Mouse (Mus musculus) layer of hippocampus, adult 11-12 months (tissue): ENCODE data around the gene Rin3.
A peak's percentile ranks its signal among the peaks of the same experiment; 100 is the strongest.

ENCODE experiments used
- DNase-seq: peaks from one replicate; pipeline ENCODE4 v3.0.0; 2022; ENCODE audit warnings: low spot score

The Rin3 gene

DNA sequence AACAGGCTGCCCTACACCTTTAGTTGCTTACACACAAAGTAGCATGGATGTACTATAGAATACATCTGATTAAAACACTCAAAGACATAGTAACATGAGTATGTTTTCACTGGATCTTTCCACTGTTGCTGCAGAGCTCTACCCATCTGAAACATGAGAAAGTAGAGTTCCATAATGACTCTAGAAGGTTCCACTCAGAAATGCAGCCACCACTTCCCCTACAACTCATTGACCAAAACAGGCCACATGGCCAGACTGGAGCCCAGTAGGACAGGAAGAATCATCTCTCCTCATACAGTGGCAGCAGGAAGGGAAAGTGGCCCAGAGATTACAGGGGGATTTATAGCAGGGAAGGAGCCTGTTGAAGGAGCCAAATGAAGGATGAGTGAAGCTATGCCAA, 47.9 kb downstream of the Rin3 start:
- no peak for DNase-seq

DNA sequence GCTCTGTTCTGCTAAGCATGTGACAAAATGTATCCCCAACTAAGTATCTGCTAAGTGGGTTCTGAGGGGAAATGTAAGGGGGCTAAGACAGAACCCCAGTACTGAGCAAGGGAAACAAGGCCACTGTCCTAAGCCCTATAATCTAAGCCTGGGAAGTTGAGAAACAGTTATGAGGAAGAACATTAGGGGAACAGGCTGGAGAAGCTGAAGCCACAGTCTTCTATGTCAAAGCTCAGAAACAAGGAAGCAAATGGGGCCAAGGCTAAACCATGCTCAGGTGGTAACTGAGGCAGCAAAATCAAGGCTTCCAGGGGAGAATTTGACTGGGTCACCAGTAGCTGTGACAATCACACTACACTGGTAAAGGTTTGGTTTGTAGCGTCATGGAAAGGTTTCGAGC, 50.3 kb downstream of the Rin3 start:
- DNase-seq, result no peak

DNA sequence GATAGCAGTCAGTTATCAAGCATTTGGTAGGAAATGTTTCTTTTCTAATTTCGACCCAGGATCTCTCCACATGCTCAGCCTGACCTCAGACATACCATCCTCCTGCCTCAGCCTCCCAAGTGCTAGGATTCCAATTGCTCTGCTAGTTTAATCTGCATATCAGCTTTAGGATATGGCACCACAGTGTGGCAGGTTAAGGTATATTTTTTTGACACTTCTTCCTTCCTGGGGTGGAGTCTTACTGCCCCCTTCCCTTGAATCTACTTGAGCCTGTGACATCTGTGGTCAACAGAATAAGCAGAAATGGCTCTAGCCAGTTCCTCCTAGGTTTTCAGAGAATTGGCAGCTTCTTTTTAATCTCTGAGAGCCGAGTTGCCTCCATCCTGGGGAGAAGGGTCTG, 56.2 kb downstream of the Rin3 start:
- DNase-seq, result peak; percentile 18

DNA sequence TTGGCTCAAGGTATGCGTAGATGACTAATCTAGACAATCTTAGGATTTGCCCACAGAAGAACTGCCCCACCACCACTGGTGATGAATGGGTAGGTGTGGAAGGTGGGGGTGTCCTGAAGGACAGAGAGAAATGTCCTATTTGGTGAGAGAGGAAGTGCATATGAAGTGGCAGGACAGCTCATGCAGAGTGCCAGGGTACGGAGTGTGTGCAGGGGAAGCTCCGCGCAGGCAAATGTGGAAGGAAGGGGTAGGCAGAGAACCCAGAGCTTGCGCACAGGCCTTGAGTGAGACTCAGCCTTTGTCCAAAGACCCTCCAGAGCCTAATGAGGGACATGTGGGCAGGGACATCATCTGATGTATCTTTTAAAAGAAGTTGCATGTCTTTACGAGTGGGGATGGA, 57.6 kb downstream of the Rin3 start:
- DNase-seq, result no peak

DNA sequence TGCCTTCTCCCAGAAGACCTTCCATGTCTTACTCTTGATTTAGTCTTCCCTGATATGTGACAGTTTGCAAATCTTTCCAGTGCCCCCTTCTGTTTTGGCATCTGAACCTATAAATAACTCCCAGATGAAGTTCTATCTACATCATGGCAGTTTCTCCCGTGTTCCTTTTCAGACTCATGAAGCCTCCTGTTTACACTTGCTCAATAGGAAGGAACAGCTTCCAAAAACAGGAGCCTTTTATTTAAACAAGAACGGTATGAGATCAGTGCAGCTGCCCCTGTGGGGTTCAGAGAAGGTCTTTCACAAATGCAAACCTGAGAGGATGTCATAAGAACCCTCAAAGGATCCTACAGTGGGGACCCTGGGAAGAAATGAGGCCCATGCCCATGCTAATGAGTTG, 59.3 kb downstream of the Rin3 start:
- no peak for DNase-seq

DNA sequence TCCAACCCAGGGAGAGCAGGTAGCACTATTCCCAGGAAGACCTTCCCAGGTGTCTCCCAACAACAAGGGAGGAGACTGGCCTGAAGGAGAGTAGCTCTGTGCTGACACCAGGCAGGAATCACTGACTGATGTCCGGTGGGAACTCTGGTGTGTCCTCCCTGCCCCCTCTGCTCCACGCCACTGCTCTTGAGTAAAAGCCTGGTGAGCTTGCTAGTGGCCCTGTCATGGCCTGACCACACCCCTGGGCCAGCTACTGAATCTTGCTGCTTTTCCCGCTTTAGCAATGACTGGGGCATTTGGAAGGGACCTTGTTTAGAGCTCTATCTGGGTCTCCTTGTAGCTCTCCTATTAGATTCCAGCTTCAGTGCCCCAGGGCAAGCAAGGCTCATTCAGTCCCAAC, 59.8 kb downstream of the Rin3 start:
- DNase-seq, result no peak

DNA sequence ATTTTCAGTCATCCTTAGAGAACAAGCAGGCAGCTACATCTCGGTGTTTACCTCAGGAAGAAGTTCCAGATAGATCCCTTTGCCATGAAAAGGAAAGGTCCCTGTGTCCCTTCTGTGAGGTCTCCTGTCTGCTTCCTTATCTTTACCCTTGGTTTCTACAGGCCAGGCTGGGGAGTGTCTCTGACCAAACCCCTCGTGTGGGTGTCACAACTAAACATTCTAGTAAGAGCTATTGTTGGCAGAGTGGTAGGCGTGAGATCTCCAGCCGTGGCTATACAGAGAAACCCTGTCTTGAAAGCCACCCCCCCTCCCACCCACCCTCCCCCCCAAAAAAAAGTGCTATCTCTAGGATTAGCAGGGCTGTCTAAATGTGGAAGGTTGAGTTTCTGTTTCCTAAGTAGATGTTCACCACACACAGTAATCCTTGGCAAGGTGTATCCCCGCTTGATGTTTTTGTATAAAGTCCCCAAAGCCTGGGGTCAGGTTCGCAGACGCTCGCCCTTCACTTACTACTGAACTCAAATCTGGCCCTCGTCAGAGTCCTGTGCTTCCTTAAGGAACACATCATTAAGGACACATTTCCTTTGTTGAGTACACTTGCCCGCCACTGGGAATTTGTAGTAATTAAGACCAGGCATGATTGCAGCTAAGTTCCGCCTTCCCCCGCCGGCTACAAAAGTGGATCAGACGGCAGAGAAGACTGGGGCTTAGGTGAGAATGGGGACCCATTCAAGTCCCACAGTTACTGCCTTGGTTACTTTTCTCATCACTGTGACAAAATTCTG, 62.4 kb downstream of the Rin3 start:
- DNase-seq, result no peak

DNA sequence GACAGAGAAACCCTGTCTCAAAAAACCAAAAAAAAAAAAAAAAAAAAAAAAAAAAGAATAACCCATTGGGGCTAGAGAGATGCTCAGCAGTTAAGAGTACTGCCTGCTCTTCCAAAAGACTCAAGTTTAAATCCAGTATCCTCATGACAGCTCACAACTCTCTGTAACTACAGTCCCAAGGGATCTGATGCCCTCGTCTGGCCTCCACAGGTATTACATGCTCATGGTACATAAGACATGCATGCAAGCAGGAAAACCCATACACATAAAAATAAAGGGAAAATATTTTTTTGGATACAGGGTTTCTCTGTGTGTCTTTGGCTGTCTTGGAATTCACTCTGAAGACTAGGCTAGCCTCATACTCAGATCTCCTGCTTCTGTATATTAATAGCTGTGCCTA, 63.7 kb downstream of the Rin3 start:
- peak; percentile 60 for DNase-seq

DNA sequence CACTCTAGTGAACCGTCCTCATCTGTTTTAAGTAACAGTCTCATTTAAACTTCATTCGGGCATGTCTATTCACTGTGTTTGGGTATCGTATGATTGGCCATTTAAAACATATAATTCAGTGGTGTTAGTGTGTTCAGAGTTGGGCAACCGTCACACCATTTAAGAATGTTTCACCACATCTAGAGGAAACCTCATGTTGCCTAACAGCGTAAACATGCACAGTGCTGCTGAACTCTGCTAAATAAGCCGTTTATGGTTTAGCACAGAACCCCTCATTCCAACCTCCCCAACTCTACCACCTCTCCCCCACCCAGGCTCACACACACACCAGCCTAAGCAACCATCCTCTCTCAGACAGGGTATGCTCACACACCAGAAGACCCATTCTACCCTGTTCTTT, 65.6 kb downstream of the Rin3 start:
- DNase-seq, result no peak

DNA sequence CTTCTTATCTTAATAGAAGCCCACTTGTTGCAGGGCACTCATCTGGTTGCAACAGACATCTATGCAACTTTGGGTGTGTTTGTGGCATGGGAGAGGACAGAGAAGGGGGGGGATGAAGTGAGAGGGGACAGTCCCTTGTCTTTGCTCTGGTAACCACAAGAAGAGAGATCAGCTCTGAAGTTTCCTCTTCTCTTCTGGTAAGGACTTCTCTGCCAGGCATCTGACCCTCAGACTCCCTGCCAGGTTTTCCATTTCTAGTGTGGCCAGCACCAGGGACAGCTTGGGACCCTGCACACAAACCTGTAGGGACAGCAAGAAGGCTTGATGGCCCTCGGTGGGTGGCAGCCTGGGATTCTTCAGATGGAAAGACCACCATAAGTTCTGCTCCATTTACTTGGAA, 68.1 kb downstream of the Rin3 start:
- no peak for DNase-seq

DNA sequence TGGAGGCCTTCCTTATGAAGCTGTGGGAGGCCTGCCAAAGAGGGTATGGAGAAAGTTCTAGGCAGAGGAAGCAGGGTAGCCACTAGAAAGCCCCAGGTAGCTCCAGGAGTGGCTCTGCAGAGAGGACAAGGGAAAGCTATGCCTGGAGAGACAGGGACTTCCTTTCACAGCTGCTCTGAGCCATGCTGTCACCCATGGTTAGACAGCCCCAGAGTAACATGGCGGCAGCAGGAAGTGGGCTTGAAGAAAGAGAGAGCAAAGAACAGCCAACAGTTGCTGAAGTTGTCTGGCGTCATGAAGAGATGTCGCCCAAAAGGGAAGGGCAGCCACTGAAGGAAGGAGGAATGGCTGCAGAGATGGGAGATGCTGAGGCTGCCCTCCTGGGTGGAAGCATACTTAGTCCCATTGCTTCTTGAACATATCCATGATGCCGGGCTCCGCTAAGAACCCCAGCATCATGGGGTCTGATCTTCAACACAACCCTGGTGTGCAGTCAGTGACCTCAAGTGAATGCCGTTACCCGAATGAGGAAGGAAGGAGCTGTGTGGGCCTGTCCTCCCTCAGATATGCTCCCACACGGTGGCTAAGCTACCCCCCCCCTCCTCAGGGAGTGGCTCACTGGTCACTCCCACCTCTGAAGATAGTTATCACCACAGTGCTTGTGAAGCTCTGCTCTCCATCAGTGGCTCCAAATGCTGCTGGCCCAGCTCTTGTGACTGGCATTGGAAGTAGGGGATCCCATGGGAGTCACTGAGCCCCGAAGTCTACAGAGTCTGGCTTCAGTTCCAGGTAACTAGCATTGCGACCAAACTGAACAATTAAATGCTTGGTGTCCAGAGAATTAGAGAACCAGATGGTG, 71.5 kb downstream of the Rin3 start:
- no peak for DNase-seq

DNA sequence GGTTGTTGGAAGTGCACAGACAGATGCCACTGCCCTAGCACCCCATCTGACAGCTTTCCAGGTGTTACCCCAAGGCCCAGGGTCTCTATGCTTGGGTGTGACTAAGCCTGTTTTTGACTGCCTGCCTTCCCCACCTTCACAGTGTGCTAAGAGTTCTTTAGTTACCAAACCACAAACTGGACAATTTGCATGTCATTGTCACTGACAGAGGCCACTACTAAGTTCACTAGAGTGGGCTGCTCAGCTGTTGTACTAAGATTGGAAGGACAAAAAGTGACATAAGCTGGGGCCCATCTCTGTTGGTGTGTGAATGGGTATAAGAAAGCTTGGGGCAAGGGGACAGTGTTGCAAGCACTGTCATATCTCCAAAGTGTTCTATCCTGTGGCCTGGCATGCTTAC, 72.9 kb downstream of the Rin3 start:
- DNase-seq, result no peak

DNA sequence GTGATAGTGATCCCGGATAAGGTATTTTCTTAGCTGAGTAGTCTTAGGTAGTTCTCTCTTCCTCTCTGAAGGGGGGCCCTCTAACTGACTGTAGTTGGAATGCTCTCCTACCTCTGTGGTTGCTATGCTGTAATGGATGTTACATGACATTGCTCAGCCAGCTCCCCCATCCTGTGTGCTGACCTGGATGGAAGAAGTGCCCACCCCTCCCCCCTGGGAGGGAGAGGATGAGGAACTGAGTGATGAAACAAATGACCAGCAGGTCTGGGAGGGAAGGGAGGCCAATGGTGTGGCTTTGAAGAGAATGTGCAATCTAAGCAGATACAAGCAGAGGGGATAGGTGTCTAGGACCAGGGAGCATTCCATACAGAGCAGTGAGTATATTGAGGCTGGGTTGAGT, 73.9 kb downstream of the Rin3 start:
- no peak for DNase-seq

DNA sequence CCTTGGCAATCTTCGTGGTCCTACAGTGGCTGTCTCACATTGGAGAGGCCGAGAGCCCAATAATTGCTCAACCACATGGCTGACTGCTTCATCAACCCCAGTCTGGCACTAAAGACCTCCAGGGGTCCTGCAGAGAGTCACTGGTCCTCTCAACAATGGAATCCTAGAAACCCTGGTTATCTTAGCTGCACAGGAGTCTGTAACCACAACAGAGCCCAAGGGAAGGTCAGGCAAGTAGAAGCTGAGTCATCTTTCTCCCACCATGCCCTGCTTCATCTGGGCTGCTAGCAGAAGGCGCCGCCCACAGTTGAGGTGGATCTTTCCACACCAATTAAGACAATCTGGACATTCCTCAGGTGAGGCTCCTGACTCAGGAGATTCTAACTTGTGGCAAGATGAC, 76.5 kb downstream of the Rin3 start:
- DNase-seq, result no peak

DNA sequence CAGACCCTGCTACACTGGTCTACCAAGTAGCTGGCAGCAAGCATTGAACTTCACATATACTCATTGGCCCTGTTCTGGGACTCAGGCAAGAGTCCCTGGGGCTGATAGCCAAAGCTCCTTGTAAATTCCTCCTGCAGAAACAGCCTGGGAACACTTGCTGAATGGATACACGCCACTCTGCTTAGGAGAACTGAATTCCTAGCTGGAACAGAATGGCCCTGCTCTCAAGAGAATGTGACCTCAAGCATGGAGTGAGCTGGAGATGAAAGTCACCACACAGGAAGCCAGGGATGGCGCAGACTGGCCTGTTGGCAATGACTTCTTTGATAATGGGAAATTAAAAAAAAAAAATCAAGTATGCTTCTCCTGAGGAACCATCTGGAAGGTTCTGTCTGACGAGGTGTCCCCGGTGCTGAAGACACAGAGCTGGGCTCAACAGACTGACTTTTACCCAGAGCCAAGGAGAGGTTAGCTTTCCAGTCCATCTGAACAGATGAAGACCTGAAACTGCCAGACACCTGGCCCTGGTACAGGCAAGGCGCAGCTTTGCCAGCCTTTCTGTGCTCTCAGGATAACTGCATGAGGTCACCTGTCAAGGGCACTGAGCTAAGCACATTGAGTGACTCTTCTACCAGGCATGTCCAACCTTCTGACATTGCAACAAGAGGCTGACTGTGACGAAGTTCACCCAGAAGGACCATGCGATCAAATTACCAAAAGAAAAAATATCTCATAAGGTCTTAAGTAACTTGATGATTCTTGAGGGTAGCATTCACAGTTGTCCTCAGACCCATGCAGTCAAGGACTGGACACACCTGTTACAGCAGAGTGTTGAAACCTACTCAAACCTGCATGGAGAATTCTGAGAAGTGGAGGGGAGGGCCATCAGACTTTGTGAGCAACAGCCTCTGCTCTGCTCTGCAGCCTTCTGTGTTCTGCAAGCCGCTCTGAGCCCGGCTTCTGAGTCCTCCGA, 78.6 kb downstream of the Rin3 start:
- DNase-seq, result no peak

DNA sequence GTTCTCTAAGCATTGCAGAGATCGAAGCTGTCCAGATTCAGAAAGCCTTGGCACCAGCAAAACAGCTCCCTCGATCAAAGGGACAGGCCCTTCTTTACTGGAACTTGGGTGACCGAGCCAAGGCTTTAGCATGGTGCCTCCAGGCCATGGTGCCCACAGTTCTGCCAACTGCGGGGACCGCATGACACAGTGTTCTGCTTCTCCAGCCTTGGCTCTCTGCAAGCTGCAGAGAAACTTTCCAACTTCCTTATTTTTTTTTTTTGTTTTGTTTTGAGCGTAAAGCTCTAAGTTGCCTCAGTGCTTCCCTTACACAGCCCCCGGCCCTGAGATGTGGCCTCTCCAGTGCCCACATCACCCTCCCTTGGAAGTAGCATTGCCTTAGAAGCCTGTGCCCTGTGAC, 82.2 kb downstream of the Rin3 start:
- peak; percentile 39 for DNase-seq

DNA sequence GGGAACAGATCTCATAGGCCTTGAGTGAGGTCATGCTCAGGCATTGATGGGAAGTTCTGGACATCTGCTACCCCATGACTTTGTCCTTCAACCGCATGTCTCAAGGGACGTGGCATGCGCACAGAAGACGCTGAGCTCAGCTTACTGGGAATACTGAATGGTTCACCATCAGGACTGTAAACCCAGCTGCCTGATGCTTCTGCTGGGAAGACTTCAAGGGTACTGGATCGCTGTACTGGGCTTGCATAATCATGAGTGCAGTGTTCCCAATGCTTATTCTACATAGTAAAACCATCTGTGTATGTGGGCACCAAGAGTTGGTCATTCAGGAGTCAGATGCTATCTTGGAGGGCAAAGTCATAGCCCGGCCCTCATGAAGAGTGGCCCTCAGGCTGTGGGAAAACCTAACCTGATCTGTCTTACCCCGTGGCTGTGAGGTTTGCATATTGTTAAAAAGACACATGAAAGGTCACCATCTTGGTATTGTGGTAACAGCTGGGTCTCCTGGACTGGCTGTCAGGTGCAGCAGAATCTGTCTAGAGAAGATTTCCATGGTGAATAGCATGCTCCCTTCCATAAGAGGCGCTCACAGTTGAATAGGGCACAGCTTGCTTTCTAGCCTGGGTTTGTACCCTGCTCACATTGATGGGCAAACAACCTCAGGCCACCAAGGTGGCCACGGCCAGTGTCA, 83.4 kb downstream of the Rin3 start:
- no peak for DNase-seq

DNA sequence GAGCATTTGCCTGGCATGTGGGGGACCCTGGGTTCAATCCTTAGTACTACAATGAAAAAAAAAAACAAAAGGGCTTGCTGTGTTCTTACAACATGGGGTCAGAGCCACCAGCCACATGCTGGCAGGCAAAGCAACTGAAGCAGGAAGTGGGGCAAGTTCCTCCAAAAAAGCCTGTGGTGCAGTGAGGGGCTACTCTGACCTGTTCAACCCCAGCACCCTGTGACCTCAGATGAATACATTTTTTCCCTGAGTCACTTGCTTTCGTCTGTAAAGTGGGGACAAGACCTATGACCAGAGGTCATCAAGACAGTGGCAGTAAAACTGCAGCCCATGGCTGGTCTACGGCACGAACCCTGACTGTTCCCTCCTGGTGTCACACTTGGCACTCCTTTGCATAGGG, 84.2 kb downstream of the Rin3 start:
- no peak for DNase-seq

DNA sequence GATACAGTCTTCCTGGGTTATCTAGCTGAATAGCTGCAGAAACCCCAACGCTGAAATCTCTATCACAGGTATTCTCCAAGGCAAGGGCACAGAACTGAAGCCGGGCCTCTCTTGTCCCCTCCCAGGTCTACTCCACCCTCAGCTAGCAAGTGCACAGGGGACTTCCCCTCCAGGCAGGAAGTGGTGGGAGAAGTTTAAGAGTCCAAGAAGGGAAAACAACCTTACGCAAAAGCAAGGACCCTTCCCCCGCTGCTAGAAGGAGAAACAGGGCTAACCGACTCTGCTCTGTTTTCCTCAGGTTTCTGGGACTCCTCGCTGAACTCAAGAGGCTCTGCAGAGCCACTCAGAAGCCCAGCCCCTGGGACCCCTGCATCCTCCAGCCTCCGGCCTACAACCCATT, 85.2 kb downstream of the Rin3 start:
- DNase-seq, result no peak

DNA sequence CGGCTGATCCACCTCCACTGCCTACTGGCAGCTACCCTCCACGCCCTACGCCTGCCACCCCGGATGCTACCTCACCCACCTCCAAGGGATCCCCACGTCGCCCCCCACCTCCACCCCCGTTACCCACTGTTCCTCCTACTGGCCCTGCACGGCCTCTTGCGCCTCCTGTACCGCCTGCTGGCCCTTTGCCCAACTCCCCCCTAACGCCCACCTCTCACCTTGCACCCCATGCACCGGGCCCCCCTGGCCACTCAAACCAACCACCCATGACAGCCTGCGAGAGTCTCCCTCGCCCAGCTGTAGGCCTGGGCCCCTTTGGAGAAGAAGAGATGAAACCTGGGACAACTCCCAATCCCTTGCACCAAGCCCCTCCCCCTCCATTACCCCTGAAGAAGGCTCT, 85.7 kb downstream of the Rin3 start:
- DNase-seq, result no peak

DNA sequence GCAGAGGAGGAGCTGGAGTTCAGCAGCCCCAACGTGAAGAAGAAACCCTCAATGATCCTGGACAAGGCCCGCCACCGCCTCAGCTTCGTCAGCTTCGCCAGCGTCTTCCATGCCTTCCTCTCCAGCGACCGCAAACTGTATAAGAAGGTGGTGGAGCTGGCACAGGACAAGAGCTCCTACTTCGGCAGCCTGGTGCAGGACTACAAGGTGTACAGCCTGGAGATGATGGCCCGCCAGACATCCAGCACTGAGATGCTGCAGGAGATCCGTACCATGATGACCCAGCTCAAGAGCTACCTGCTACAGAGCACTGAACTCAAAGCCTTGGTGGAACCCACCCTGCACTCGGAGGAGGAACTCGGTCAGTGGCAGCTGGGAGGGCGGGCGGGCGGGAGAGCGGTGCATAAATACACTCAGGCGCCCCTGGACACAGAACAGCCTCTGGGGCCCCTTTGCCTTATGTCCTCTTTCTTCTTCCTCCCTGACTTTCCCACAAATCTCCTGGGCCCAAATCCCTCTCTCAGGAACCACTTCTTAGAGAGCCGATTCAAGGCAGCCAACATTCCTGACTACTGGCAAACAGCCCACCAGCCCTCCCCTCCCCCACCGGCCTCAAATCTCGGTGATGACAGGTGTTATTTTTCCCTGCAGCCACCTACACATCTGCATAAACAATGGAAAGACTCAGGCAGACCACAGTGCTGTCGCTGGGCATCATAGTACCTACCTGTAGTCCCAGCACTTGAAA, 86.8 kb downstream of the Rin3 start:
- no peak for DNase-seq
